Mouse (Mus musculus): ENCODE measurements around the gene Gpc6. TPM values are rescaled to one million over a fixed set of nuclear protein-coding genes. Genes with fewer than 3 reads are reported as not detected.

Gpc6 gene
- polyA plus RNA-seq, 1 experiment from 2014 or later: 42.5 TPM

GRCm38 (mm10) chr14:117810321-117811270 is 885.5 kb downstream of the Gpc6 start:
- Histone ChIP-seq H3K27ac (replicated peaks; ENCODE audit: low read depth, low read length) (no peak overlapping the region), H3K4me1 (ENCODE audit: control insufficient read depth, insufficient read depth, low read length) (peaks cover 11% of the 10 kb centered on the region), H3K27me3 (replicated peaks; ENCODE audit: control insufficient read depth, insufficient read depth, low read length) (no peaks in the 10 kb centered on the region), H3K36me3 (ENCODE audit: control insufficient read depth, insufficient read depth, low read length) (no peaks in the 10 kb centered on the region), H3K9ac (ENCODE audit: low read depth, low read length) (no peak overlapping the region), H3K4me2 (ENCODE audit: low read depth, low read length) (no peak overlapping the region), H3K9me3 (ENCODE audit: control insufficient read depth, low read length) (no peaks in the 10 kb centered on the region), H3K4me3 (ENCODE audit: low read depth, low read length) (no peak overlapping the region)
- DNase-seq (ENCODE audit: low spot score): peak; percentile 66
- WGBS: 61% methylated on average over 15 of the region's 15 CpGs
- ATAC-seq (ENCODE audit: low read depth): no peak

GRCm38 (mm10) chr14:117813473-117813872 is 888.4 kb downstream of the Gpc6 start:
- Histone ChIP-seq H3K27me3 (replicated peaks; ENCODE audit: control insufficient read depth, insufficient read depth, low read length) (no peaks in the 10 kb centered on the region), H3K9ac (ENCODE audit: low read depth, low read length) (no peak overlapping the region), H3K4me1 (ENCODE audit: control insufficient read depth, insufficient read depth, low read length) (peaks cover 11% of the 10 kb centered on the region), H3K36me3 (ENCODE audit: control insufficient read depth, insufficient read depth, low read length) (no peaks in the 10 kb centered on the region), H3K4me3 (ENCODE audit: low read depth, low read length) (no peak overlapping the region), H3K4me2 (ENCODE audit: low read depth, low read length) (no peak overlapping the region), H3K27ac (replicated peaks; ENCODE audit: low read depth, low read length) (no peak overlapping the region), H3K9me3 (ENCODE audit: control insufficient read depth, low read length) (no peaks in the 10 kb centered on the region)
- ATAC-seq (ENCODE audit: low read depth): peak; percentile 72; the same call in 1 of the 2 replicates
- peak; percentile 45 for DNase-seq (ENCODE audit: low spot score)
- WGBS: 51% methylated on average over 3 of the region's 3 CpGs

GRCm38 (mm10) chr14:117816008-117816407 is 890.9 kb downstream of the Gpc6 start:
- H3K4me1 ChIP-seq (ENCODE audit: control insufficient read depth, insufficient read depth, low read length): no peaks in the 10 kb centered on the region; the same call in 1 of the 2 replicates
- H3K27ac ChIP-seq (replicated peaks; ENCODE audit: low read depth, low read length): no peak overlapping the region
- no peak for DNase-seq (ENCODE audit: low spot score)
- H3K27me3 ChIP-seq (replicated peaks; ENCODE audit: control insufficient read depth, insufficient read depth, low read length): no peaks in the 10 kb centered on the region
- H3K4me3 ChIP-seq (ENCODE audit: low read depth, low read length): no peak overlapping the region
- no peak overlapping the region for H3K9ac ChIP-seq (ENCODE audit: low read depth, low read length)
- no peak for ATAC-seq (ENCODE audit: low read depth)
- WGBS: 80% methylated on average over 9 of the region's 9 CpGs
- no peaks in the 10 kb centered on the region for H3K9me3 ChIP-seq (ENCODE audit: control insufficient read depth, low read length)
- H3K4me2 ChIP-seq (ENCODE audit: low read depth, low read length): no peak overlapping the region
- H3K36me3 ChIP-seq (ENCODE audit: control insufficient read depth, insufficient read depth, low read length): no peaks in the 10 kb centered on the region

- Histone ChIP-seq H3K4me2 (ENCODE audit: low read depth, low read length) (no peak overlapping the region), H3K9me3 (ENCODE audit: control insufficient read depth, low read length) (no peaks in the 10 kb centered on the region), H3K27ac (replicated peaks; ENCODE audit: low read depth, low read length) (no peak overlapping the region), H3K27me3 (replicated peaks; ENCODE audit: control insufficient read depth, insufficient read depth, low read length) (no peaks in the 10 kb centered on the region), H3K9ac (ENCODE audit: low read depth, low read length) (no peak overlapping the region), H3K4me3 (ENCODE audit: low read depth, low read length) (no peak overlapping the region), H3K36me3 (ENCODE audit: control insufficient read depth, insufficient read depth, low read length) (no peaks in the 10 kb centered on the region), H3K4me1 (ENCODE audit: control insufficient read depth, insufficient read depth, low read length) (no peaks in the 10 kb centered on the region; the same call in 1 of the 2 replicates)
- WGBS: 80% methylated on average over 3 of the region's 3 CpGs
- ATAC-seq (ENCODE audit: low read depth) (no peak), DNase-seq (ENCODE audit: low spot score) (no peak)
Observed at GRCm38 (mm10) chr14:117816706-117817105, 891.6 kb downstream of the Gpc6 start.

- Histone ChIP-seq H3K27me3 (replicated peaks; ENCODE audit: control insufficient read depth, insufficient read depth, low read length) (no peaks in the 10 kb centered on the region), H3K9me3 (ENCODE audit: control insufficient read depth, low read length) (no peaks in the 10 kb centered on the region), H3K36me3 (ENCODE audit: control insufficient read depth, insufficient read depth, low read length) (no peaks in the 10 kb centered on the region), H3K4me2 (ENCODE audit: low read depth, low read length) (no peak overlapping the region), H3K4me1 (ENCODE audit: control insufficient read depth, insufficient read depth, low read length) (no peaks in the 10 kb centered on the region; the same call in 1 of the 2 replicates), H3K27ac (replicated peaks; ENCODE audit: low read depth, low read length) (no peak overlapping the region), H3K9ac (ENCODE audit: low read depth, low read length) (no peak overlapping the region), H3K4me3 (ENCODE audit: low read depth, low read length) (no peak overlapping the region)
- DNase-seq (ENCODE audit: low spot score): no peak
- ATAC-seq (ENCODE audit: low read depth): no peak
- WGBS: 85% methylated on average over 4 of the region's 4 CpGs
Observed at GRCm38 (mm10) chr14:117817196-117817595, 892.1 kb downstream of the Gpc6 start.

GRCm38 (mm10) chr14:117824491-117824890 is 899.4 kb downstream of the Gpc6 start:
- H3K36me3 ChIP-seq (ENCODE audit: control insufficient read depth, insufficient read depth, low read length): no peaks in the 10 kb centered on the region
- H3K4me3 ChIP-seq (ENCODE audit: low read depth, low read length): no peak overlapping the region
- no peaks in the 10 kb centered on the region for H3K27me3 ChIP-seq (replicated peaks; ENCODE audit: control insufficient read depth, insufficient read depth, low read length)
- no peak overlapping the region for H3K4me2 ChIP-seq (ENCODE audit: low read depth, low read length)
- H3K4me1 ChIP-seq (ENCODE audit: control insufficient read depth, insufficient read depth, low read length): no peaks in the 10 kb centered on the region
- DNase-seq (ENCODE audit: low spot score) (no peak), ATAC-seq (ENCODE audit: low read depth) (no peak)
- no peak overlapping the region for H3K9ac ChIP-seq (ENCODE audit: low read depth, low read length)
- no peaks in the 10 kb centered on the region for H3K9me3 ChIP-seq (ENCODE audit: control insufficient read depth, low read length)
- no peak overlapping the region for H3K27ac ChIP-seq (replicated peaks; ENCODE audit: low read depth, low read length)

- Histone ChIP-seq H3K27me3 (replicated peaks; ENCODE audit: control insufficient read depth, insufficient read depth, low read length) (no peaks in the 10 kb centered on the region), H3K4me1 (ENCODE audit: control insufficient read depth, insufficient read depth, low read length) (no peaks in the 10 kb centered on the region), H3K27ac (replicated peaks; ENCODE audit: low read depth, low read length) (no peak overlapping the region), H3K4me3 (ENCODE audit: low read depth, low read length) (no peak overlapping the region), H3K36me3 (ENCODE audit: control insufficient read depth, insufficient read depth, low read length) (no peaks in the 10 kb centered on the region), H3K4me2 (ENCODE audit: low read depth, low read length) (no peak overlapping the region), H3K9ac (ENCODE audit: low read depth, low read length) (no peak overlapping the region), H3K9me3 (ENCODE audit: control insufficient read depth, low read length) (no peaks in the 10 kb centered on the region)
- DNase-seq (ENCODE audit: low spot score) (no peak), ATAC-seq (ENCODE audit: low read depth) (no peak)
- 46% methylated on average over 8 of the region's 8 CpGs for WGBS
Observed at GRCm38 (mm10) chr14:117826294-117827046, 901.4 kb downstream of the Gpc6 start.

GRCm38 (mm10) chr14:117831267-117831666 is 906.2 kb downstream of the Gpc6 start:
- Histone ChIP-seq H3K4me3 (ENCODE audit: low read depth, low read length) (no peak overlapping the region), H3K9me3 (ENCODE audit: control insufficient read depth, low read length) (no peaks in the 10 kb centered on the region), H3K27ac (replicated peaks; ENCODE audit: low read depth, low read length) (no peak overlapping the region), H3K4me2 (ENCODE audit: low read depth, low read length) (no peak overlapping the region), H3K36me3 (ENCODE audit: control insufficient read depth, insufficient read depth, low read length) (no peaks in the 10 kb centered on the region), H3K9ac (ENCODE audit: low read depth, low read length) (no peak overlapping the region), H3K27me3 (replicated peaks; ENCODE audit: control insufficient read depth, insufficient read depth, low read length) (no peaks in the 10 kb centered on the region), H3K4me1 (ENCODE audit: control insufficient read depth, insufficient read depth, low read length) (no peaks in the 10 kb centered on the region)
- ATAC-seq (ENCODE audit: low read depth): no peak
- DNase-seq (ENCODE audit: low spot score): no peak
- WGBS: 69% methylated on average over 8 of the region's 8 CpGs

Measured in embryonic facial prominence, embryonic 14.5 days (tissue).